Mouse (Mus musculus) hindlimb bud, embryonic 11.5 days (tissue): ENCODE data around the gene Tmem131l.

ENCODE experiments used
- DNase-seq: peaks from one replicate; pipeline ENCODE4 v3.0.0-alpha.2; 2012; ENCODE audit warnings: low read depth, low spot score; ENCODE audit errors: extremely low spot score

Tmem131l gene

DNA sequence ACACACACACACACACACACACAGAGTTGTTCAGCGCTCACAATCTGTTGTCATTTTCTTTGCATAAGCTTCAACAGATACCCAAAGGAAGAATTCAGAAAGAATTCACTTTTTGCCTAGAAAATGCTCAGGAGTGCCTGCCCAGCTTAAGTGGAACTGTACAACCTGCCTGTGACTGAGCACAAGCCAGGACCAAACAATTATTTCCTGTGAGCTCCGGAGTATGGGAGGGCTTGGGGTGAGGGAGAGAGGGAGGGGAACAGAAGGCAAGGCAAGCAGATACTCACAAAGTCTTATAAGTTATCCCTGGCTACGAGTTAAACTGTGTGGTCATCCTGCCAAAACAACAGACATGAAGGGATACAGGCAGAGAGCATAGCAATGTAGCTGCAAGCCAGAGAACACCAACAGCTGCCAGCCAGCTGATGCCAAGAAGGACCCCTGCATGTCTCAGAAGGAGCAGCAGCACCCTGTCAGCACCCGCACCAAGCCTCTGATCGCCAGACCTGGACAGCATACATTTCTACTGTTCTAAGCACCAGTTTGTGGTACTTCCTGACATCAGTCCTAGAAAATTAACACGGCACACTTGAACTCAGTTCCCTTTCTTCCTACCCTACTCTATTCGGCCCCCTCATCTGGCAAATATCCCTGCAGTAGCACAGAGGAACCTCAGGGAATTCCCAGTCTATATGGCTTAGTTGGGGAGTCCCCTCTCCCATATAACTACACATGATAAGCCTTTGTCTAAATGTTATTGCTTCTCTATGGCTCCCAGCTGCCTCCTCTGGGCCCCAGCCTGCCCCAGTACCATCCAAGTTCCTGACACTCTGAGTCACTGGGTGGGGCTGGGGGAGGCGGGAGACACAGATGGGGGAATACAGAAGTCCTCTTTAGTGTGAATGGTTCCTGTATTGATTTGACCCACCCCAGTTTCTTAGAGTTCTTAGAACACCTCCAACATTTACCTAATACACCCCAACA lies 18.5 kb downstream of the Tmem131l start:
- DNase-seq, result no peak

DNA sequence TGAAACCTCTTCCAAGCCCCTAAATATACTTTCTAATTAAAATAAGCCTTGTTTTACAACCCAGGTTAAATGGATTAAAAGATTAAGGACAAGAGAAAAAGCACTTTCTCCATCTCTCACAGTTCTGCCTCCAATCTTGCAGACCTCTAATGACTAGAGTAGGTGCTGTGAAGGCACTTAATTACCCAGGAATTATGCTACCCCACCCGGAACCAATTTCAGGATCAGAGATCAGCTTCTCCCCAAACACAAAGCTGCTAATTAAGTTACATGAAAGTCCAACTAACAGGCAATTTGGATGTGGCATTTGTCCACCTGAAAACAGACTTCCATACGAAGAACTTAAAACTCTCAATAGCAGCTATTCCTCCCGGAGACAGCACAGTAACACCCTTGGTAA lies 19.4 kb downstream of the Tmem131l start:
- DNase-seq, result no peak

DNA sequence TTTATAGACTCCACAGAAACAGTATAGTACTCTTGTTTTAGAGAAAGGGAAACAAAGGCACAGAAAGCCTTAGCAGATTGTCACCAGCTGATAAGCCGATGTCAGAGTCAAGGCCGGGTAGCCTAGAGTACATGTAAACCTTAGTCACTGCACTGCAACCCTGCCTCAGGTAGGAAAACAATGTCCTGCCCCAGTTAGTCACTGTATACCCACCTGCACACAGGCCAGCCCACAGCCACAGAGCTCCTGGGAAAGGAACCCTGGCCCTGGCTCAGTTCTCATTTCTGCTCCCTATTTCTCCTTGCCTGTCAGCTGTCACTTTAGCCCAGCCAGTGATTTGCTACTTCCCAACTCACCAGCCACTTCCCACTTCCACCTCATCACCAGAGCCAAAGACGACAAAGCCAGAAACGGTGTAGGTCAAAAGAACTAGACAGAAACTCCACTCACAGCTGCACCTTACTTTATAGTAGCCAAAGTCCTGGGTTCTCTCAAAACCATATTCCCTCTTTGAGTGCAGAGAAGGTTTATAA lies 24.4 kb downstream of the Tmem131l start:
- no peak for DNase-seq

- DNase-seq, result no peak
Measured at GRCm38 (mm10) chr3:84010995-84011663, 28.8 kb downstream of the Tmem131l start.

- no peak for DNase-seq
Measured at GRCm38 (mm10) chr3:84005989-84006388, 34.0 kb downstream of the Tmem131l start.

DNA sequence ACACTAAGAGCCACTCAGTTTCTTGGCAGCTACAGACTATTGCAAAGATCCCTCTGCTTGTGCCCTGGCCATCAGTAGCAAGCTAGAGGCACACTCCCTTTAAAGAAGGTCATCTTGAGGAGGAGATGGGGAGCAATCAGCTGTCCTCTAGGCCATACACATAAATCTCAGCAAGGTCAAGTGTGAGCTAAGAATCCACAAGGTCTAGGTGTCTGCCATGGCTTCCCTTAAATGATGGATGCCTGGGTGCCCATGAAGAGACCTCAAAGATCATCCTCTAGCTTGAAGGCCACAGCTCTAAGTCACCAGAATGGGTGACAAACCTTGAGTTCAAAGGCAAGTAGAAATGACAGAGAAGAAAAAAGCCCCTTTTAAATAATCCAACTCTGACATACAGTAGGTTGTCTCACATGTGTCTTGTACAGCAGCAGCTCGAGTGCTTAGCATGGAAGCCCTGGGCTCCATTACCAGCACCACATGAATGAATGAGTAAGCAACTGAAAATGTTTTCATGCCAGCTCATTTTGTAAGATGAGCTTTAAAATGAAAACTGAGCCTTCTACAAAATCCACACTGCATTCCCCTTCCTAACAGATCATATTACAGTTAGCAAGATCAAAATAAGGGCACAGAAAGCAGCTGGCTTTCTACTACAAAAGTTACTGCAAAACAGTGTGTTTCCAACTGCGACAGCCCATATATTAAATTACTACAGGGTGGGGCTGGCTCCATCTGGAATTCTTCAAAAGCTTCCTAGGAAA lies 35.5 kb downstream of the Tmem131l start:
- no peak for DNase-seq

- no peak for DNase-seq
Measured at GRCm38 (mm10) chr3:84002433-84003090, 37.4 kb downstream of the Tmem131l start.

- no peak for DNase-seq
Measured at GRCm38 (mm10) chr3:83997563-83997962, 42.4 kb downstream of the Tmem131l start.

DNA sequence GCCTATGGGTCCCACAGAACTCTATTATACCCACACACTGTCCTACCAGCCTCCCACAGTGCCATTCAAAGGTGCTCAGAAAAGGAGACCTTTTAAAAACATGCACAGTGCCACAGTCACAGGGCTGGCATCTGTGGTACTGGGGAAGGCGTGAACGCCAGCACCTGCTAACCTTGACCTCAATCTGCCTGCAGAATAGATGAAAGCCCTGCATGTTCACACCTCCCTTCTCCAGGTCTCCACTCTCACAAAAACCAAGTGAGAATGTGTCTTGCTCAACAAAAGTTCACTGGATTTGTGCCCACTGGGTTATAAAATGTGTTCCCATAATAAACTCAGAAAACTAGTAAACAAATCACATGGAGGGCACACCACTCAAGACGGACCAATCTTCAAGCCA lies 42.9 kb downstream of the Tmem131l start:
- no peak for DNase-seq

GRCm38 (mm10) chr3:83996086-83996485 lies 43.9 kb downstream of the Tmem131l start:
- no peak for DNase-seq

DNA sequence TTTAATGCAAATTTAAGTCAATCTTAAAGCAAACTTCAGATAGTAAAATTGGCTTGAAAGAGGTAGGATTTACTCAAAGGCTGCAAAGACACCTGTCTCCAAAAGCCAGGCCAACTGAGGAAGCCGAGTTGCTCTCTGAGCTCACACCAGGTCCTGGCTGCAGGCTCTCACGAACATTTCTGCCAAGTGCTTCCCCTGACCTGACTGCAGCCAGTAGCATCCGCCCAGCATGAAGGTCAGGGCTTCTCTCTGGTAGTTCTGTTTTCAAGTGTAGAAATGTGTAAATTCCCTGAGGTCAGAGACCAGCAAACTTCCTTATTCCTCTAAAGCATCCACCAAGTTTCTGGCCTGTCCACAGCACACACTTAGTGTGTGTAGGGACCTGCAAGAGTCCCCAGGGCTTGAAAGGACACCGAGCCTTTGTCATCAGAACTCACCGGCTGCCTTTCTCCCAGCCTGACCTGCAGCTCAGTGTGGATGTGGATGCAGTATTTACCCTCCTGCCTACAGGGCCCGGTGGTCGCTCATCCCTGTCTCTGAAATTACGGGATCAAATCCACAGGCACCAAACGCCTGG lies 44.6 kb downstream of the Tmem131l start:
- DNase-seq, result no peak

DNA sequence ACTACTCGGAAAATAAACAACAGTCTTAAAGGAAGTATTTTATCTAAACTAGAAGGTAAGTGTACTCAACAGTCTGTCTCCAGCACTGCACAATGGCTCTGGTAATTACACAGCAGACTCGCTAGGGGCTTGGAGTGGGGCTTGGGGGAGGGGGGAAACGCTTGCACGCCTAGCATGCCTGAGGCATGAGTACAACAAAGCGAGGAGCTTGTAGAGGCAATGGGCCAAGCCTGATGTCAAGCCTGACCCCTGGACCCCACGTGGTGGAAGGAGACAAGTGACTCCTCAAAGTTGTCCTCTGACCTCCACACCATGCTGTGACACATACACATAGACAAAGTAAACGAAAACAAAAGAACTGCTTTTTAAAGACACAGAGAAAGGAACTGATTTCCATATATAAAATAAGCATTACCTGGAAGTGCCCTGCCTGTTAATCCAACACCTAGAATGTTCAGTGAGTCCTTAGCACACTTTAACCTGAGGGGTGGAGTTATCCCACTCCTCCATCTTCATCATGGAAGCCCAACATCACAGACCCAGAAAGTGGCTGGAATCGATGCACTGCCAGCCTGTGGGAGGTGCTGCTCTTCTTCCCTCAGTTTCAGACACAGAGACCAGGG lies 45.6 kb downstream of the Tmem131l start:
- no peak for DNase-seq

DNA sequence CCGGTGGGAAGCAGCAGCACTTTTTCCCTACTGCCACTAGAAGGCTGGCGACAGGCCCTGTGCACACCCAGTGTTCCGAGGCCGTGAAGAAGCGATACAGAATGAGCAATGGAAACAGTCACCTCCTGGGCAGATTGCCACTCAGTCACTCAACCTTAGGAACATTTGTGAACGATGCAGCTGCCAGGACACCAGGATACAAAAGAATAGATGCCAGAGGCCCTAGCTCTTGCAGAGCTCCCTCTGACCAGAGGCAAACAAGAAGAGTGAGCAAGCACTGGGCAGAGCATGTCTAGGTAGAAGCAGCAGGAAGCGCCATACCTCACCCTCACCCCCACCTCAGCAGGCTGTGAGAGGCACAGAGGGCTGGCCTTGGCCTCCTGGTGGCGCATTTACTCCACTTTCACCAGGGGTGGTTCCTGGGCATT lies 46.9 kb downstream of the Tmem131l start:
- DNase-seq, result no peak

GRCm38 (mm10) chr3:83991691-83992524 lies 48.1 kb downstream of the Tmem131l start:
- DNase-seq, result no peak

DNA sequence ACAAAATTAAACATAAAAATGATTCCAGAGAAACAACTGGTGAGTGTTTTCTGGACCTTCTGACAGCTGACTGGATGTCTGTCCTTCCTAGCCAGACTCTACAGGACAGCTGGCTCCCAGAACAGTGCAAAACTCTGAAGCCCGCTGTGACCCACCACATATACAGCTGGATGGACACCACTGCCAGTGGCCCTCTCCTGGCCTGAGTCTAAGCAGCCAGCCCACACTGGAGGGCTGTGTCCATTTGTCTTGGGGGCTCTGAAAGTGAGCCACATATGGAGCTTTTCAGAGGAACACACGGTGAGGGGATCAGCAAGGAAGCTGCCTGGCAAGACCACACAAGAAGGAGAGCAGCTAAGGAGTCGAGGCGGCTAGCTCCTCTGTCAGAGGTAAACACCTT lies 51.8 kb downstream of the Tmem131l start:
- no peak for DNase-seq

DNA sequence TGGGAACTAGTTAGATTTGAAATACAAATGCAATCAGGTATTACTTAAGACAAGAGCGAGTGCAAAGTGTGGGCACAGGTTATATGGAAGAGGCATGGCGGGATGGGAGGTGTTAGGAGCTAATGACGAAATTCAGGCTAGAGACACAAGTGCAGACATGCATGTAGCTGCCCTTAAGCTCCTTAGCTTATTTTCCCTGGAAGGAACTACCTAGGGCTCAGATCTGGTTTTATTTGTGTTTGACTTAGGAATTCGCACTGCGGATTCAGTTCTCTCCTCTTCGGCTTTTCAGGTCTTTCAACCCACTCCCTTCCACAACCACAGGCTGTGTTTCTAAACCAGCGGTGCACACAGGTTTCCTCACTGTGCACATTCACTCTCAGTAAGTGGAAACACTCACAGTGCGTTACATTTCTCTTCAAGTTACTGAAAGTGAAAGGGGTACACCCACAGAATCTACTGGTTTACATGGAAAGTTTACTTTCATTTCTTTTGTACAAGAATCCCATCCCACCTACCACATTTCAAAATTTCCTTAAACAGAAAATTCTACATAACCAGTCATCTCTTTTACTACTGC lies 52.4 kb downstream of the Tmem131l start:
- no peak for DNase-seq

- no peak for DNase-seq
Measured at GRCm38 (mm10) chr3:83986740-83987139, 53.2 kb downstream of the Tmem131l start.

GRCm38 (mm10) chr3:83985426-83985825 lies 54.5 kb downstream of the Tmem131l start:
- DNase-seq, result no peak

DNA sequence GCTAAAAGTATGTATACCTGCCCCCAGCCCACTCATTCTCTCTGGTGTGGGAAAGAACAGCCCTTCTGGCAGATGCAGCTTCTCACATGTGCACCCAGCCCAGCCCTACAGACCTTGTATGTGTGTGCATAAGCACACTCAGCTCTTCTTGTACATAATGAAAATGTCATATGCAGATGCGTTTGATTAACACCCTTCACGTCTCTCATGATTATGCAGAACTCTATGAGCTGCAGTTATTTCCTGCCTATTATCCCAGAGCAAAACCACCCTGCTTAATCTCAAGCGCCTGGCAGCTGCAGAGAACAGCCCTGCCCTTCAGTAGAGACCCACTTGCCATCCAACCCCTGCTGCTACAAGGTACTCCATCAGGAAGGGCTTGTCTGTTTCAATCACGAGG lies 55.6 kb downstream of the Tmem131l start:
- no peak for DNase-seq
